Mouse (Mus musculus): ENCODE measurements around the gene Srgap1.

Srgap1 gene

DNA sequence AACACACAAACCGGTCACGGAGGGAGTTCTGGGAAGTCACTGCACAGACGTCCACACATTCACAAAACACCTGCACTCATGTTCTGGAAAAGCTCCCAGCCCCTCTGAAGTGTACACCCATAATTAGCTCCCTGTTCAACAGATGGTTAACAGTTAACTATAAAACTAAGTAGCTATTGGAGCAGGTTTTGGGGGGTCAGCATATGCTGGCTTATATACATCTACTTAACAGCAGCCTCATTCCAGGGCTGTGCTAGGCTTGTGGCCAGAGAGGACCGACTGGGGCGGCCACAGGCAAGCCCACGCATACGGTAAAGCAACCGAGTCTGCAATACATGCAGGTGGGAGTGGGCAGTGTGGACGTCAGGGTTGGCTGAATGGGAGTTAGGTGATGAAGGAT, 169.2 kb downstream of the Srgap1 start:
- DNase-seq, result peak in 1 of 2 experiments; percentile 52

DNA sequence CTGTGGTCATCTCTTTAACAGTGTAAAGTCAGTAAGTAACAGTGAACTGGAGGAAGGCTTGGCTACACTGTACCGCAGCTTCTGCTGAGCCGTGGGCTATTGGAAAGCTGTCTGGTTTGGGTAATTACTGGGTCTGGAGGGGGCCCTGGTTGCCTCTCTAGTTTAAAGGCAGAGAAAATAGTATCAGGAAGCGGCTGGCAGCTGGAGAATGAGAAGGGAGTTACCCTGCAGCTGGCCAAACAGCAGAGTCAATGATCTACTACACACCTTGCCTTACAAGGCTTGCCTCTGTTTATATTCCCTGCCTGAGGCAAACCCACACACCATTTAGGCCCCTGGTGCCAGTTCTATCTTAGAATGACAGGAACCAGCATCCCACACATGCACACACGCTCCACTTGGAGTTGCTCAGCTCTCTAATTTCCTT, 174.0 kb downstream of the Srgap1 start:
- DNase-seq, result peak; percentile 53 to 68

DNA sequence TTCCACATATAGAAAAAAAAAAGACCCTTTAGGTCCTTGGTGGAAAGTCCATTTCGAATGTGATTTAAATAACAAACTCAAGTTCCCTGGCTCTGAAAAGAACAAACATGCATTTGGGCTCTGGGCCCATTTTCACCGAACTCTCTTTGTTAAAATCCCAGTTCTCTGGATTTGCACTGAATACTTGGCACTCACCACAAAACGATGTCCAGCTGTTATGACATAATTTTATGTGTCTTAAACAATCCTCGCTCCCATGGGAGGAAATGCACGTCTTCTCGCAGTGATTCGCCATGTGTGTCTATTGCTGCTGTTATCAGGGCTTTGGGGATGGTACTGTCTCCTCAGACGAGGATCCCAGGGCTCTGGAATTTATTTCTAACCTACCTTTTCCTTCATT, 177.2 kb downstream of the Srgap1 start:
- peak; percentile 58 to 68 for DNase-seq

DNA sequence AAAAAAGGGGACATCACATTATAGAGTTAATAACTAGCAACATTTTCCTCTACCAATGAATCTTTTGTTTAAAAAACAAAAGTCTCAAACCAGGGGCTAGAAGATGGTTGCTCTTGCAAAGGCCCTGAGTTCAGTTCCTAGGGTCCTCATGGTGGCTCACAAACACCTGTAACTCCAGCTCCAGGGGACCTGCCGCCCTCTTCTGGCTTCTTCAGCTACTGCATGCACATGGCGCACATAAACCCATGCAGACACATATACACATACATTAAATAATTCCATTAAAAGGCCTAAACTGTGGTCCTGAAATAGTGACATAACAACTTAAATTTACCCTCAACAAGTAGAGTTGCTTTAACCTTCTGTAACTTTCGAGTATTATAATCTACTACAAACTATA, 178.9 kb downstream of the Srgap1 start:
- DNase-seq, result no peak

DNA sequence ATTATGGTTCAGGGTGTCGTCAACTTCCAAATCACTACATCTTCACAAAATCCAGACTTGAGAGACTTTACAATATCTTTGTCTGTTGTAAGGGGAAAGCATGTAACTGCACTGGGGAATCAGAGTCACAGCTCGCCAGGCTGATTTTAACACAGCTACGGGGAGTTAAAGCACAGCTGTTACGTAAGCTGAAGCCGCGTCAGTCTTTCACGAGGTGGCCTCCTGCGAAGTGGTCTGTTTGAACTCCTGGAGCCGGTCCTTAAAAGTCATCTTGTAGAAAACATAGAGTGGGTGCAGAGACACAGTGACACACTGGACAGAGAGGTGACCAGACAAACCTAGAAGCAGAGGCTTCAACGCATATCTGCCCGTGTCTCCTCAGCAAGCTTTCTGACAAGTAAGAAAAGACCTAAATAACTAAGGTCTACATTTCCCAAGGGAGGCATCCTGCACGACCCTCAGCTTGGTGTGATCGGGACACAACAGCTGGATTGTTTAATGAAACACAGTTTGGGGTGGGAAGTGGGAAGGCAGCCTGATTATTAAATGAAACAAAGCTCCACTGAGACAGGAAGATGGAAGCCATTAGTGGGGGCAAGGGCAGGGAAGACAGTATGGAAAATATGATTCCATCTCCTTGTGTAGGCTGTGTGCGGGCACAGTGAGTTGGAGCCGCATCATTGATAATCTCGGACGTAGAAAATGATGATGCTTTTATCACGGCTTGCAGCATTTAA, 181.4 kb downstream of the Srgap1 start:
- no peak for DNase-seq

DNA sequence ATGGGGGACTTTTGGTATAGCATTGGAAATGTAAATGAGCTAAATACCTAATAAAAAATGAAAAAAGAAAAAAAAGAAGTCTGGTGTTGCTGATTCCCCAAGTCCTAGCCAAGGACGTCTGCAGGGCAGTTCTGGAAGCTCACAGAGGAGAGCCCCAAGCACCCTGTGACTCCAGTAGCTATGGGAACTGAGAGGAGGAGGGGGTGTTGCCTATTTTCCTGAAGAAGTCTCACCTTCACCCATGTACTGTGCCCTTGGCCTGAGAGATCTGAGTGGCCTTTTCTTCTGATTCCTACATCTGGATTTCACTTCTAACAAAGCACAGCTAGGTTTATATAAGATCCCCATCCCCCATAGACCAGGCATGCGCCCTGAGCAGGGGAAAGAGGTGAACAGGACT, 186.2 kb downstream of the Srgap1 start:
- DNase-seq, result peak in 1 of 2 experiments; percentile 13

DNA sequence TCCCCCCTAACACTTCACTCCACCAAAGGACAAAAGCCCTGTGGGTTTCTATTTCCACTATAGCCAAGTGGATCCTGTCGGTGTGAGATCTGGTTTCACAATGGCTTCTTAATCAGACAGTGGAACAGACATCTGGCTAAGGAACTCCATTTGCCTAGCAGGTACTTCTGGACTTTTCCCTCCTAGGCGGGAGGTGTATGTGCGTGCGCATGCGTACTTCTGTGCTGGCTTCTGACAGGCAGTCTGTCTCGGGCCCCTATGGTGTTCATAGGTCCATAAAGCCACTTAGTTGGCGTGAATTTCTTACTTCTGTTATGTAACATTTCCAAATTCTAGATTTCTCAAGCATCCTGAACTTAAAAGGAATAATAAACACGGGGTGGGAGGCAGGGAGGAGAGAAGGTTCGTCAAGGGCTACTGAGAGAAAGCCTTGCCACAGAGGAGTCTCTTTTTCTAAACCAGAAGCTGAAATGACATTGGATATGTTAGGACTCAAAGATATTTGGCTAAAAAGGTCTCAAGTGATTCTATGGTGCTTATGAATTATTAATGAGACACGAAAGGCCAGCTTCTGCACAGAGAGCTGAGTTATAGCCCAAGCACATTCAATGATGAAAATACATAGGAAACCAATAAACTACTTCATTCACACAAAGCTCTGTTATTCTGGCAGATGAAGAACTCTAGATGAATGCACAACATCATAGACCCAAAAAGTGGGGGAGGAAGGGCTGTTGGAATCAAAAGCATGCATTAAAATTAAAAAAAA, 187.1 kb downstream of the Srgap1 start:
- peak in 1 of 2 experiments; percentile 40 for DNase-seq

DNA sequence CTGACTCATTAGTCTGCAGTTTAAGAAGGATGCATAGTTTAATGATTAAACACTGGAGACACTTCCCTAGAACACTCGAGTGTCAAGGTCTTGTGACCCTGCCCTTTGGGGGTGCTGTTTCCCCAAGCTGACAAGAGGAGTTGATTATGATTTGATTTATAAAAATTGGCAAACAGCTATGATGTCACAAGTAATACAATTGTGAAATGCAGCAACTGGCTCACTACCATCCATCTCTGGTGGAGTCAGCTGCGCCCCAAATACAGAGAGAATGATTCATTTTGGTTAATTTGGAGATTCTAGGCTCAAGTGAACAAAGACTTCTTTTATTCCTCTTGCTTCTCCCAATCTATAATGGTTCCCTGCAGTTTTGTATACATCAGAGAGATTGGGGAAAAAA, 188.2 kb downstream of the Srgap1 start:
- no peak for DNase-seq

DNA sequence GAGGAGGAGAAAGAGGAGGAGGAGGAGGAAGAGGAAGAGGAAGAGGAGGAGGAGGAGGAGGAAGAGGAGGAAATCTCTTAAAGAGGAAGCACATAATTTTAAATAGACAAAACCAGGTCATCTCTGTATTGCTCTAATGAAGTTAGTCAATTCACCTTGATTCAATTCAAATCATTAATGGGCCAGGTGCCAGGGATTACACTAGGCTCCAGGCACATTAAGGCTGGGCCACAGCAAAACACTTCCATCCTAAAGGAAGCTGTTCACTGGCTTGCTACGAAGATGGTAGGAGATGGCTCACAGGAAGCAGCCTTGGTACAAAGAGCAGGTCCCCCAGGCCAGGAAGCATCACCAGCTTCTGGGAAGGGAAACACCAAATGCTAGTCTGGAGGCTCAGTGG, 189.0 kb downstream of the Srgap1 start:
- DNase-seq, result no peak

DNA sequence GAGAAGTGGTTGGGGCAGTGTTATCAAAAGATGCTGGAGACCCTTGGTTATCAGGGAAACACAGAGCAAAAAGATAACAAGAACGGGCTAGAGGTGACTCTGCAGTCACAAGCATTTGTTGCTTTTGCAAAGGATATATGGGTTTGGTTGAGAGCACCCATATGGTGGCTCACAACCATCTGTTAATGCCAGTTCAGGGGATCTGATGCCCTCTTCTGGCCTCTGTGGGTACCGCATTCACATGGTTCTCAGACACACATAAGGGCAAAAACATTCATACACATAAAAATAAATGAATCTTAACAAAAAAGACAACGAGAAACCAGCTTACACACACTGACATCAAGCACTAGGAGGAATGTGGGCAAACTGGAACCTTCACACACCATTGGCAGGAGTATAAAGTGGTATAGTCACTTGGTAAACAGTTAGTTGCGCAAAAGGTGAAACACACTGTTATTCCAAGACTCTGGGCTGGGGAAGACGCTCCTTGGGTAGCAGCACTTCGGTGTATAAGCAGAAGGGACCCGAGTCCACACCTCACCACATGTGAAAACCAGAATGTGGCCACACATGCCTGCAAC, 191.2 kb downstream of the Srgap1 start:
- DNase-seq, result peak in 1 of 2 experiments; percentile 36

DNA sequence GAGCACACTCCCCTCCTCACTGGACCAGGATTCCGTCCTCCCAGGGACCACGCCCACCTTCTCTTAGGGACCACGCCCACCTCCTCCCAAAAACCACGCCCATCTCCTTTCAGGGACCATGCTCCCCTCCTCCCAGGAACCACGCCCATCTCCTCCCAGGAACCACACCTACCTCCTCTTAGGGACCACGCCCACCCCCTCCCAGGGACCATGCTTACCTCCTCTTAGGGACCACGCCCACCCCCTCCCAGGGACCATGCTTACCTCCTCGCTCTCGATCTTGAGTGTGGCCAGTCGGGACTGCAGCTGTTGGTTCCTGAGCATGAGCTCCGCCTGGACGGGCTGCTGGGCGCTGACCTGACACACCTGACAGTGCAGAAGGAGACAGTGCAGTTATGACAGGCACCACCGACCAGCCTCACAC, 193.7 kb downstream of the Srgap1 start:
- peak in 1 of 2 experiments; percentile 35 for DNase-seq

DNA sequence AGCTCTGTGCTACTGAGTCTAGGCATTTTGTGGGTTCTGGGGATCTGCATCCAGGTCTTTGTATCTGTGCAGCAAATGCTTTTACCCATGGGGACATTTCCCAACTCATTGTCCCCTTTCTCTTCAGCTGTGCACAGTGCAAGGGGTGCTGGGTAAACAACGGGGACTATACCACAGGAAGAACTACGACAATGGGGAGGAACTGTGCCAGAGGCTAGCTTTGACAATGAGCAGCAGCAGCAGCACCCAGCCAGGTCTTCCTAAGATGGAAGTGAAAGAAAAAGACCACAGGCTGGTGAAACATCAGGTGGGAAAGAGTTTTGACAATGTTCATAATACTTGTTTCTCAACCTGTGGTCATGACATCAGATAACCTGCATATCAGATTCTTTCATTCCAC, 197.6 kb downstream of the Srgap1 start:
- no peak for DNase-seq

DNA sequence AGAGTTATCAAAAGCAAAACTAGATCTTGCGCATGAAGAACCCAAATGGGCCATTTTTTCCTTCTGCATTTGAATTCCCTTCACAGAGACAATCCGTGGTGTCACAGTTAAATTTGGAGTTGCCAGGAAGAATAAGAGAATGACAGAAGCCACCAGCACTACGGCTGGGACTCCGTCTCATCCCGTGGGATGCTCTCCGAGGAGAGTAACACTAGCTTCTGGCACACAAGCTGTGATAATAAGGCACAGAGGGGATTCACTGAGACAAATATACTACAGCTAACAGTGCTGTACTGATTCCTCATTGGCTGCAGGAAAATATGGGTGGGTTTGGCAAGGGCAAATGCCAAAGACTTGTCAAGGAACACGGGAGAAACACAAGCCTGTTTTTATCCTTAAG, 201.4 kb downstream of the Srgap1 start:
- no peak for DNase-seq

DNA sequence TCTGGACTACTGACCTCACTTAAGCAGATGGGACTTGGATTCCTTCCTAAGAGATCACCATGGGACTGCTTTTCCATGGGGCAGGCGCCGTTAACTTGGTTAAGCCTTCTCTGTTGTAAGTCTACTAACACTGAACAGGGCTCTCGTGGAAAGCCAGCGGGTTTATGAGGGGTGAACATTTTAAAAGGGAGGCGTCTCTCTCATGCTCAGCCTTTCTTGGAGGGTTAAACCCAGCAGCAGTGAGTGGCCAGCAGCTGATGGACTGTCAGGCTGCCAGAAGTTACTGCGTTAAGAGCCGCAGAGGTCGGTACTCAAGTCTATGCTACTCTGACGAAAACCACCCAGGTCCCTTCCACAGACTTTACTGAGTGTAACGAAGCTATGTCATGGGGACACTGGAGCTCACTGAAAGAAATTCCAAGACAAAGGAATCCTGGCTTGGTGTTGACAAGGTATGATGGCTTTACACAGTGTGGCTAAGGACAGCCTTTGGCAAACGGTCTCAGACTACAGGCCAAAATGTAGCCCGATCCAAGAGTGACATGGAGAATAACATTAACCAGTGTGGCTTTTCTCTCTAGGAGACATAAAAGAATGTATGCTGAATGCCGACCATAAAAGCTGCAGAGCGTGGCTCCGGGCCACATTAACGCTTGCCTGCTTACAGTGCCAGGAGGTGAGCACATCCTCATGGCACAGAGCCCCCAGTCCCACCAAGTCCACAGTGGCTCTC, 209.8 kb downstream of the Srgap1 start:
- peak; percentile 74 to 79 for DNase-seq

DNA sequence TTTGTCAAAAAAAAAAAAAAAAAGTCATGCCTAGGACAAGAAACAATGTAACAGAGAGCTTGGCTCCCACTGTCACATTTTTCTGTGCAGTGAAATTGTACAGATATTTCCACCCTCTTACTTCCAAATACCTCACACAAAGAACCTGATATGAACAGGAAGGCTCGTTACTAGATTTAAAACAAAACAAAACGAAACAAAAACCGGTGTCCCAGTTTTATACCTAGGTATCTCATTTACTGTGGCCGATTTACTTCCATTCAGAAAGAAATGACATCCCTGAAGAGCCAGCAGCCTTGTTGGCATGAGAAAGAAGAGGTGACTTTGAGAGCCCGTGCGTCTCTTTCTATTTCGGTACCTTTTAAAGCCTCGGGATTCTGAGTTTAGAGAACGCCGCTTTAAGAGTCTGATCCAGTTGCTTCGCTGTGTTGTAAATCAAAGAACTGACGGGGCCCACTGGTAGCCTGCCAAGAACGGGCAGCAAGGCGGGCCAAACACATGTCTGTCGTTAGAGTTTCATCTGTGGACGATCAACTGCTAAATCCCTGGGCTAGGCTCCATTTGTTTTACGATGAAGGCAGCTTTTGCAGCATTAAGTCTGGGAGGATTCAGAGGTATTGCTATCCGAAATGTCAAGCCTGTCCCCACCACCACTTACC, 210.5 kb downstream of the Srgap1 start:
- DNase-seq, result peak; percentile 85 to 88

DNA sequence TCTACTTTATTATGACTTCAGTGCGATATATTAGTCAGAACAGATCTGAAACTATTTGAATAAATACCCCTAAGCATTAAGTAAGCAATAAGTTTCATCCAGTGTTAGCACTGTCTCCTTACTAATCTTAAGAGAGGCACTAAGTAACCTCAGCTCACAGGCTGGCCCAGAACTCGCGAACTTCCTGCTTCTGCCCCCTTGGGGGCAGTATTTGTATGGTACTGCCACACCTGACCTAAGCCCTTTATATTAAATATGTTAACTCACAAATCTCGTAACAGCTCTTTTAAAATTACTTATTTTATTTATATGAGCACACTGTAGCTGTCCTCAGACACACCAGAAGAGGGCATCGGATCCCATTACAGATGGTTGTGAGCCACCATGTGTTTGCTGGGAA, 213.7 kb downstream of the Srgap1 start:
- peak in 1 of 2 experiments; percentile 12 for DNase-seq

DNA sequence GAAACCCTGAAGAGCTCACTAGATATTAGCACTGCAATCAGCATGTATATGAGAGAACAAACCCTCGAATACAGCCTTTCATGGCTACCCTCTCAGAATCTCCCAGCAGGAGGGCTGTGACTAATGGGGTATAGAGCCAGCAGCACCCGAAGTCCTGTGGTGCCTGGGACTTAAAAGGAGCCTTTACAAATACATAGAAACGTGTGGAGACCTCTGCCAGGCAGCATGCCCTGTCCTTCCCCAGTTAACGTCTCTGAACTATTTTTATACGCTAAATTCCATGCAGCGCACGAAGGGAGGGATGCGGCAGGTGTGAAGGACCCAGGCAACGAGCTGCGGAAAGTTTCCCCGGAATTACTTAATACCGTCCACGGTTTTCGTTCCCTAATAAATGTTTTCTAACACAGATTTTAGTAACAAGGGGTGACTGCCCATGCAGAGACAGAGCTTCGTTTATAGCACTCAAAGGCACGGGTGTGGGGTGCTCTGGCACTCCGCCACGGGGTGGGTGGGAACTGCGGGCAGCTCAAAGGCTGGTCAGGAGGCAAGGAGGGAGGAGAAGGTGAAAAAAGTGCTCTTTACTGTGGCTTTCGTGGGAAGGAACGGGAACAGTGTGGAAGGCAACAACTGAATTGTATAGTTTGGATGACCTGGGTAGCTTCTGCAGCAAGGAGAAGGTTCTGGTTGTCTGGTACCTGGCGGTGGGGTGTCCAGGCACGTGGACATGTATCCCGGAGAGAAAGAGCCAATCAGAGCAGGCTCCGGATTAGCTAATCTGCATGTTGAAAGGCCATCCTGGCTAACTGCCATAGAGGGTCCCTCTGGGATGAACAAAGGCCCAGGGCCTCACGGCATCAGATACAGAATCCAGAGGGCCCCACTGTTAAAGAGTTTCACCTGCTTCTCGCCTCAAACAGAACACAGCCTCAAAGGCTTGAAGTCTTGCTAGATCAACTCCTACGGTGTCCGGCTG, 216.5 kb downstream of the Srgap1 start:
- DNase-seq, result peak; percentile 32 to 49

DNA sequence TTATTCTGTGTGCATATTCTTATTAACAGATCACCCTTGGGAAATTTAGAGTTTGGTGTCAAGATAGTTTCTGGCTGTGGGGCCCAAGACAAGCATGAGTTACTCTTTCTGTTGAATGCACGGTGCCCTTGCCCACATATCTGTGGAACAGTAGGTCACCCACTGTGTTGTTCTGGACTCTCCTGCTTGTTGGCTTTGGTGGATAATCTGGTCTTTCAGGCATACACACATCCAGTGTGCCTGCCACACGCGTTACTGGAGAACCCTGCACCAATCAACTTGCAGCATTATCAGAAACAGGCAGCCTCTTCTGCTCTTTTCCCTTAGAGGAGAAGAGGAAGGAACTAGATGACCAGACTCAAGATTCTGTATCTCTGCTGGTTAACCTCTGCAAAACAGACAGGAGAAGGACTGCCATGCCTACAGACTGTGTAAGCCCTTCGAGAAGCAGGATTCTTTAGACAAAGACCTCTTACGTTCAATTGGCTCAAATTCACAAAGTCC, 217.3 kb downstream of the Srgap1 start:
- no peak for DNase-seq

DNA sequence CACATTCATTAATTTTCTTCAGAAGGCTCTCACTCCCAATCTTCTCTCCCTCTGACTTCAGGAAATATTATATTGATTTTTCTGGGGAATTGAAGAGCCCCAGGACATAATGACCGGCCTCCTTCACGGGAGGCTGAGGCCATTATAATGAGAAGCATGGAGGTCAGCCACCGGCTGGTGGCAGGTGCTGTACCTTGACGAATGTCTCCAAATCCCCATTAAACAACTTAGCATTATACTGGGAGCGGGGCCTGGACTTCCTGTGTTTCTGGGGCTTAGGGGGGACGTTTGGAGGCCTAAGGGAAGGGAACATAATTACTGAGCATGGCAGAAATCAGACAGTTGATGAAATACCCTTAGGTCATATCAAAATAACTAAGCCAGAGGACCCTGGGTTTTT, 218.1 kb downstream of the Srgap1 start:
- DNase-seq, result no peak

DNA sequence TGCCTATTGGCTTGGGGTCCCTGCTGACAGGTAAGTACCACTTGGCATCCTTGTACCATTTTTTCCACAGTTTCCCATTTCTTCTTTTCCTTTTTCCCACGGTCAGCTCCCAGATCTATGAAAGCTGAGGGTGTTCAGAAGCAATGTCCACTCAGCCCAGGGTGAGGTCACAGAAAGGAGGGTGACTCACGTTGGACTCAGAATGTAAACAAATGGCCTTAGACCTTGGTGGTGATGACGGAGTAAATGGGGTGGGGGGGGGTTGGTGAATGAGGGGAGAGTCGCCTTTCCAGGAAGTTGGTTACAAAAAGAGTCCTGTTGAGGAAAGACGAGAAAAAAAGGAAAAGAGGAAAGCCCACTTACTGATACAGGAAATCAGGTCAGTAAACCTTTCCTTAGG, 224.4 kb downstream of the Srgap1 start:
- DNase-seq, result no peak

DNA sequence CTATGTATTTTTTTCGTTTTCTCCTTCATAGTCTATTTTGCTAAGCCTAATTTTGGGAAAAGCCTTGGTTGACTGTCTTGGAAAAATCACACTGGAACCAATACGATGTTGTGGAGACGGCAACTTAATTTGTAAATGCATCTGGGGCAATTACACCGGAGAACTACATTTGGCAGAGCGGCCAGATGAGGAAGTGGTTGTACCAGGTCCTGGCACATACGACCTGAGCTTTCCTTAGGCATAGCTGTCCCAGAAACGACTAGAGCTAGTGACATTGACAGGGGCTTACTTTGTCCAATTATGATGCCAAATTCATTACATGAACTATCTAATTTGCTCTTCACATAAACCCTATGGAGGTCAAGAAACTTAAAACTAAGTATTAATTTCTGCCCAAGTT, 226.3 kb downstream of the Srgap1 start:
- DNase-seq, result no peak

Data from kidney, postnatal 4 days (tissue).